In the genomic region with DNA sequence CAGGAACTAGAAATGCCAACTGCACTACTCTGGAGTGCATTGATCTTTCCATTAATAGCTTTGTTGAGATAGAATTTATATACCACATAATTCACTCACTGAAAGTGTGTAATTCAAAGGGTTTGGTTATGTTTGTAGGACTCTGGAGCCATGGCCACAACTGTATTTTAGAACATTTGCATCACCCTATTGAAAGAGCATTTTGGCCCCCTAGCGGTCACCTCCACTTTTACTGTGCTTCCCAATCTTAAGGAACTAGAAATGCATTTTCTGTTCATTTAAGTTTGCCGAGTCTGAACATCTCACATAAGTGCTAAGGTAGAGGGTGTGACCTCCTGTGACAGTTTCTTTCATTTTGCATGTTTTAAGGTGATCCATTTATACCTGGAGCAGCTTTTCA, we compare ENCODE assay signal across 11 mouse cellular contexts.
DNase-seq lines count a peak whose midpoint lies in the region; ATAC-seq and TF ChIP-seq lines count a peak whose summit lies in the region.
"Had no signal": no experiment of that assay in that cellular context is flagged by ENCODE, and none has a peak within 500 bp of the region (broad histone marks: within the 10 kb centered on the region; RNA-seq: fewer than 3 reads in every experiment).

No protein-coding gene starts in this region.

- TF ChIP-seq POLR2A in MEL (IDR thresholded peaks at IDR 0.05; ENCODE audit: control insufficient read depth in 1 of 2, insufficient read depth in 1 of 2, low read depth in 1 of 2, low read length in 2 of 2, poor library complexity in 1 of 2), result no peak

- no peak overlapping the region for H3K9ac ChIP-seq in forebrain, postnatal 0 days
- no peak overlapping the region for H3K9ac ChIP-seq in forebrain, embryonic 11.5 days (ENCODE audit: low read length)
- H3K9ac ChIP-seq in liver, embryonic 11.5 days (ENCODE audit: low read depth, low read length), result no peak overlapping the region
- no peak overlapping the region for H3K9ac ChIP-seq in MEL (ENCODE audit: control insufficient read depth, low read depth, low read length, poor library complexity, severe bottlenecking)
- H3K9ac ChIP-seq: limb, embryonic 13.5 days had no signal

- H3K27ac ChIP-seq in forebrain, postnatal 0 days (ENCODE audit: low read depth, low read length), result no peak overlapping the region
- no peak overlapping the region for H3K27ac ChIP-seq in forebrain, embryonic 11.5 days (ENCODE audit: low read depth, low read length)
- no peak overlapping the region for H3K27ac ChIP-seq in liver, embryonic 11.5 days (ENCODE audit: low read depth, low read length)
- H3K27ac ChIP-seq in MEL (ENCODE audit: control insufficient read depth, low read depth, low read length), result no peak overlapping the region
- H3K27ac ChIP-seq in limb, embryonic 10.5 days, result no peak overlapping the region
- H3K27ac ChIP-seq: limb, embryonic 13.5 days had no signal

- H3K27me3 ChIP-seq in forebrain, postnatal 0 days (ENCODE audit: insufficient read depth, low read length), result no peaks in the 10 kb centered on the region
- H3K27me3 ChIP-seq in forebrain, embryonic 11.5 days (ENCODE audit: control insufficient read depth, insufficient read depth, low read length), result no peaks in the 10 kb centered on the region; the same call in 1 of the 2 replicates
- H3K27me3 ChIP-seq in liver, embryonic 11.5 days (replicated peaks; ENCODE audit: control insufficient read depth, insufficient read depth, low read length), result no peaks in the 10 kb centered on the region
- H3K27me3 ChIP-seq in MEL (ENCODE audit: control insufficient read depth in 1 of 2, insufficient read depth in 2 of 2, low read length in 2 of 2), result no peaks in the 10 kb centered on the region
- no peaks in the 10 kb centered on the region for H3K27me3 ChIP-seq in limb, embryonic 10.5 days (ENCODE audit: low read depth, poor library complexity, severe bottlenecking)
- H3K27me3 ChIP-seq: limb, embryonic 13.5 days had no signal

- DNase-seq in forebrain, postnatal 0 days, result no peak
- no peak for DNase-seq in forebrain, embryonic 11.5 days (ENCODE audit: low spot score)
- DNase-seq in liver, result peak; percentile 26
- DNase-seq in liver, embryonic 11.5 days (ENCODE audit: low spot score), result no peak
- DNase-seq in MEL (ENCODE audit: low read depth, low spot score), result peak; percentile 8
- DNase-seq in limb, embryonic 10.5 days (ENCODE audit: low spot score), result peak; percentile 38
- DNase-seq in urinary bladder, adult 2 months (ENCODE audit: low spot score), result no peak
- no peak for DNase-seq in cerebellum, postnatal 36 days
- DNase-seq: cerebellum, adult 9-11 months; kidney, adult 8-10 months had no signal

- no peak for ATAC-seq in forebrain, postnatal 0 days
- no peak for ATAC-seq in forebrain, embryonic 11.5 days (replicated peaks; ENCODE audit: low FRiP score)
- no peak; the same call in 1 of the 2 replicates for ATAC-seq in liver, embryonic 11.5 days (replicated peaks; ENCODE audit: low FRiP score)

- H3K36me3 ChIP-seq in forebrain, postnatal 0 days (ENCODE audit: insufficient read depth), result no peaks in the 10 kb centered on the region
- H3K36me3 ChIP-seq in forebrain, embryonic 11.5 days (ENCODE audit: control insufficient read depth, insufficient read depth, low read length), result no peaks in the 10 kb centered on the region
- no peaks in the 10 kb centered on the region for H3K36me3 ChIP-seq in liver, embryonic 11.5 days (ENCODE audit: control insufficient read depth, insufficient read depth, low read length)
- H3K36me3 ChIP-seq in MEL (ENCODE audit: control insufficient read depth in 1 of 2, insufficient read depth in 2 of 2, low read length in 2 of 2), result no peaks in the 10 kb centered on the region
- no peaks in the 10 kb centered on the region for H3K36me3 ChIP-seq in limb, embryonic 10.5 days
- H3K36me3 ChIP-seq: limb, embryonic 13.5 days had no signal

- peak; percentile 31 for TF ChIP-seq CTCF in forebrain, postnatal 0 days (IDR thresholded peaks at IDR 0.05; ENCODE audit: low read depth)
- peak in 1 of 3 experiments; percentile 37; a peak in 2 of 6 replicates for TF ChIP-seq CTCF in MEL (IDR thresholded peaks at IDR 0.05 in 2 of 3, conservative IDR thresholded peaks at IDR 0.05 in 1 of 3; ENCODE audit: control insufficient read depth in 1 of 3, insufficient read depth in 1 of 3, low read depth in 2 of 3, low read length in 3 of 3, poor library complexity in 1 of 3, severe bottlenecking in 1 of 3)

- H3K9me3 ChIP-seq in forebrain, postnatal 0 days (ENCODE audit: low read length), result no peaks in the 10 kb centered on the region
- no peaks in the 10 kb centered on the region for H3K9me3 ChIP-seq in forebrain, embryonic 11.5 days (ENCODE audit: control insufficient read depth, low read length)
- H3K9me3 ChIP-seq in liver, embryonic 11.5 days (ENCODE audit: control insufficient read depth, low read length), result no peaks in the 10 kb centered on the region
- no peaks in the 10 kb centered on the region for H3K9me3 ChIP-seq in MEL (replicated peaks; ENCODE audit: insufficient read depth, low read length)
- no peaks in the 10 kb centered on the region for H3K9me3 ChIP-seq in limb, embryonic 10.5 days (replicated peaks)
- H3K9me3 ChIP-seq: limb, embryonic 13.5 days had no signal

- TF ChIP-seq EP300 in MEL (IDR thresholded peaks at IDR 0.05; ENCODE audit: low read depth in 1 of 2, low read length in 2 of 2), result no peak

- H3K79me2 ChIP-seq in MEL (ENCODE audit: control insufficient read depth, insufficient read depth, low read length, poor library complexity), result no peaks in the 10 kb centered on the region

- 55% methylated on average over 2 of the region's 2 CpGs for WGBS in forebrain, postnatal 0 days
- 46% methylated on average over 2 of the region's 2 CpGs for WGBS in forebrain, embryonic 11.5 days
- WGBS in liver, embryonic 11.5 days, result 37% methylated on average over 2 of the region's 2 CpGs
- WGBS in limb, embryonic 10.5 days, result 50% methylated on average over 2 of the region's 2 CpGs

- no peak; the same call in 1 of the 2 replicates for TF ChIP-seq RAD21 in MEL (IDR thresholded peaks at IDR 0.05; ENCODE audit: low read depth, low read length)

- H3K4me3 ChIP-seq in forebrain, postnatal 0 days (ENCODE audit: low read depth, low read length), result no peak overlapping the region
- H3K4me3 ChIP-seq in forebrain, embryonic 11.5 days (ENCODE audit: low read depth, low read length), result no peak overlapping the region
- H3K4me3 ChIP-seq in liver, embryonic 11.5 days (ENCODE audit: low read depth, low read length), result no peak overlapping the region
- H3K4me3 ChIP-seq in MEL (ENCODE audit: control insufficient read depth in 1 of 2, insufficient read depth in 1 of 2, low read depth in 2 of 2, low read length in 2 of 2), result no peak overlapping the region
- no peak overlapping the region for H3K4me3 ChIP-seq in limb, embryonic 10.5 days
- H3K4me3 ChIP-seq: limb, embryonic 13.5 days had no signal

- H3K4me1 ChIP-seq in forebrain, postnatal 0 days (ENCODE audit: insufficient read depth), result 0 out of 2 replicates have a peak, but pooled peaks cover 3% of the 10 kb centered on the region
- H3K4me1 ChIP-seq in forebrain, embryonic 11.5 days (replicated peaks; ENCODE audit: control insufficient read depth, insufficient read depth, low read length), result no peaks in the 10 kb centered on the region
- H3K4me1 ChIP-seq in liver, embryonic 11.5 days (replicated peaks; ENCODE audit: control insufficient read depth, insufficient read depth, low read length), result no peaks in the 10 kb centered on the region
- H3K4me1 ChIP-seq in MEL (ENCODE audit: control insufficient read depth in 1 of 2, insufficient read depth in 2 of 2, low read length in 2 of 2), result no peaks in the 10 kb centered on the region
- H3K4me1 ChIP-seq in limb, embryonic 10.5 days, result no peaks in the 10 kb centered on the region
- H3K4me1 ChIP-seq: limb, embryonic 13.5 days had no signal

- H3K4me2 ChIP-seq in forebrain, postnatal 0 days (ENCODE audit: low read depth), result no peak overlapping the region
- H3K4me2 ChIP-seq in forebrain, embryonic 11.5 days (ENCODE audit: low read depth, low read length, severe bottlenecking), result no peak overlapping the region
- no peak overlapping the region for H3K4me2 ChIP-seq in liver, embryonic 11.5 days
- H3K4me2 ChIP-seq: limb, embryonic 13.5 days had no signal

TF ChIP-seq in MEL, 35 proteins besides CTCF, POLR2A, EP300 and RAD21:
- no peak for TF ChIP-seq TCF12 (IDR thresholded peaks at IDR 0.05; ENCODE audit: low read depth, low read length)
- TF ChIP-seq JUND (IDR thresholded peaks at IDR 0.05; ENCODE audit: low read depth, low read length), result no peak
- TF ChIP-seq NRF1 (IDR thresholded peaks at IDR 0.05; ENCODE audit: insufficient read depth, low read depth, low read length, poor library complexity, severe bottlenecking), result no peak
- TF ChIP-seq USF1 (IDR thresholded peaks at IDR 0.05; ENCODE audit: low read depth, low read length), result no peak
- TF ChIP-seq UBTF (IDR thresholded peaks at IDR 0.05; ENCODE audit: borderline replicate concordance, insufficient read depth, low read depth, low read length), result no peak
- TF ChIP-seq ZC3H11A (IDR thresholded peaks at IDR 0.05; ENCODE audit: low read depth, low read length), result no peak
- no peak for TF ChIP-seq POLR2AphosphoS2 (IDR thresholded peaks at IDR 0.05; ENCODE audit: low read length)
- peak; percentile 25; the same call in 1 of the 2 replicates for TF ChIP-seq SMC3 (IDR thresholded peaks at IDR 0.05; ENCODE audit: low read depth, low read length)
- TF ChIP-seq MYB (IDR thresholded peaks at IDR 0.05; ENCODE audit: low read depth, low read length), result no peak

Comparison
In these comparisons a context has a peak if more than half of its experiments do, and no peak if none do; other contexts are left out.
1. DNase-seq: peak in liver (single experiment), MEL (single experiment) and limb, embryonic 10.5 days (single experiment); none in forebrain, postnatal 0 days (single experiment), forebrain, embryonic 11.5 days (single experiment), liver, embryonic 11.5 days (single experiment), urinary bladder, adult 2 months (single experiment) and cerebellum, postnatal 36 days (0 of 2).